Mouse (Mus musculus) granulocyte monocyte progenitor cell, adult 5-6 weeks (primary cell): ENCODE results near the gene Dapk1. TPM values are rescaled to one million over a fixed set of nuclear protein-coding genes. Genes with fewer than 3 reads are reported as not detected.

Experiments
- ATAC-seq: replicated peaks from 2 replicates; pipeline ENCODE4 v1.8.0; 2016; ENCODE audit warnings: mild to moderate bottlenecking, moderate TSS enrichment, inconsistent platforms; ENCODE audit not compliant: poor library complexity, severe bottlenecking
- total RNA-seq, 2 experiments: library from RNA; stranded (forward) in 1 of 2; stranded (reverse) in 1 of 2; fragments of 200-712, 200-1000 nt in 1 of 2; fragments of >200 nt in 1 of 2; fragmentation: Nextera tagmentation in 1 of 2; gene quantifications; 2 replicates each; pipeline ENCODE4 v1.2.3; 2014 to 2017

The Dapk1 gene
- total RNA-seq, 2 experiments from 2014 or later, result 1.8 to 5.9 TPM

- ATAC-seq, result no peak
These were observed 158.6 kb downstream of the Dapk1 start for GRCm38 (mm10) chr13:60760392-60760791.

GRCm38 (mm10) chr13:60761161-60761560, 159.4 kb downstream of the Dapk1 start:
- no peak for ATAC-seq

GRCm38 (mm10) chr13:60780534-60780933, 178.8 kb downstream of the Dapk1 start:
- ATAC-seq, result no peak

- ATAC-seq, result no peak
These were observed 181.6 kb downstream of the Dapk1 start for GRCm38 (mm10) chr13:60783301-60783700.

GRCm38 (mm10) chr13:60786264-60786663, 184.5 kb downstream of the Dapk1 start, which contains the start of gene BC051665:
TSS of gene BC051665 (minus strand) at chr13:60786364.
- no peak for ATAC-seq

- no peak for ATAC-seq
These were observed 187.7 kb downstream of the Dapk1 start for GRCm38 (mm10) chr13:60789466-60789865.

GRCm38 (mm10) chr13:60802749-60803148, 201.0 kb downstream of the Dapk1 start, which contains the start of gene Ctsll3:
TSS of gene Ctsll3 (minus strand) at chr13:60802849.
- no peak for ATAC-seq

- no peak for ATAC-seq
These were observed 207.9 kb downstream of the Dapk1 start for GRCm38 (mm10) chr13:60809690-60810089.

- no peak for ATAC-seq
These were observed 211.0 kb downstream of the Dapk1 start for GRCm38 (mm10) chr13:60812768-60813167.

Other genes starting within 250 kb of the Dapk1 start
- not detected in 2 replicates for gene BC051665, start 184.4 kb downstream of the Dapk1 start, total RNA-seq (2014; fragmentation: Nextera tagmentation)
- not detected in 2 replicates for gene BC051665, start 184.4 kb downstream of the Dapk1 start, total RNA-seq (2017)
- gene Ctsll3, start 200.9 kb downstream of the Dapk1 start, total RNA-seq (2014; fragmentation: Nextera tagmentation), result not detected in 2 replicates
- gene Ctsll3, start 200.9 kb downstream of the Dapk1 start, total RNA-seq (2017), result not detected in 2 replicates